Mouse (Mus musculus) bone marrow, adult 2 months (tissue): ENCODE measurements around the gene Atp8b5.

Experiments
- CTCF ChIP-seq: fragments of 200-500 bp; IDR thresholded peaks from 2 replicates; pipeline ENCODE4 v1.5.1; 2011; ENCODE audit warnings: low read length, control low read depth; ENCODE audit not compliant: control insufficient read depth, insufficient read depth
- POLR2A ChIP-seq: fragments of 200-500 bp; IDR thresholded peaks from 2 replicates; pipeline ENCODE4 v1.6.1; 2011; ENCODE audit warnings: low read depth, mild to moderate bottlenecking, control low read depth, low read length, borderline replicate concordance; ENCODE audit not compliant: control insufficient read depth

DNA sequence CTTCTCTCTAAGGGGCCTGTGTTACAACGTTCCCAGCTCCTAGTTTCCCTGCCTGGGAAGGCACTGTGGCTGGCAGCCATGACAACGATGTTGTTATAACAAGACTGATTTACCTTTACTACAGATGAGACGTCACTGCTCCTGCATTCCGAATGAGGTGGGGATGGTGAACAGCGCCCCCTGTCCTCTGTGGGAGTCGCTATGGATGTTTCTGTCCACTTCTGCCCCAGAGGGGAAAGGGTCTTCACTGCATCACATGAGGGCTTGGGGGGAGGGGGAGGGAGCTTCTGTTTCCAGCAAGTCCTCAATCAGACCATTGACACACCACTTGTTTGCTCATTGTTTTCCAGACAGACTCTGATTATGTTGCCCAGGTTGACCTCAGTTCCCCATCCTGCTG lies 27.0 kb downstream of the Atp8b5 start:
- peak; percentile 45; the same call in 1 of the 2 replicates for TF ChIP-seq CTCF
- TF ChIP-seq POLR2A, result no peak
